Mouse (Mus musculus): Measurements from ENCODE around the gene Hbb-bs.
"Not testable (repeated sequence)": the region's sequence is repeated elsewhere in the genome, so short reads cannot be mapped to it uniquely, and the experiment has no call there.

The Hbb-bs gene

GRCm38 (mm10) chr7:103811223-103811845, 16.6 kb downstream of the Hbb-bs start:
- no peak for DNase-seq (ENCODE audit: low spot score in 2 of 2)

DNA sequence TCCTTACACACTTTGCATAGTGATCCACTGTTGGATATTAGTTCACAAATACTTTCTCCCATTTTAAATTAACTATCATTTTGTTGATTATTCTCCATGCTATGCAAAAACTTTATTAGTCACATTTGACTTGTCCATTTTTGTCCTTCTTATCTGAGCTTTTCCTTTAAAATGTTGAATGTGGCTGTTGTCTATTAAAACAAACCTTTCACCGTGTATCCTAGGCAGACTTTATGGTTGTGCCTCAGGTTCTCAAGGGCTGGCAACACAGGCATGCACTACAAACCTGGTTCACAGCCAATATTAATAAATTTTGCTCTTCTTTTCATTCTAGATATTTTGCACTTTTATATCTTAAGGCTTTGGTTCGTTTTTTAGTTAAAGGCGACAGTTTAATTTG, 17.1 kb downstream of the Hbb-bs start:
- no peak for DNase-seq (ENCODE audit: low spot score in 2 of 2)

DNA sequence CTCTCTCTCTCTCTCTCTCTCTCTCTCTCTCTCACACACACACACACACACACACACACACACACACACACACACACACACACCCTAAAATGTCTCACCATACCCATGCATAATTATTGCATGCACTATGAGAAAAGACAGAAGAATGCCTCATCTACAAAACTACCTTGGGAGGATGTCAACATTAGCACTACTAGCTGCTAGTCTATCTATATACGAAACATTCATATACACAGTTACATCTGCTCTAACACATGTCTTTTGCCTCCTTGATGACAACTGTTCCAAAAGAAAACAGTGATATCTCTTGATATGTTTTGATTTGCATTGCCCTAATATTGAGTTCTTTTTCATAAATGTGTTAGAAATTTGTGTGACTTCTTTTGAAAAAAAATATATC, 17.6 kb downstream of the Hbb-bs start:
- DNase-seq (ENCODE audit: low spot score in 2 of 2): no peak

DNA sequence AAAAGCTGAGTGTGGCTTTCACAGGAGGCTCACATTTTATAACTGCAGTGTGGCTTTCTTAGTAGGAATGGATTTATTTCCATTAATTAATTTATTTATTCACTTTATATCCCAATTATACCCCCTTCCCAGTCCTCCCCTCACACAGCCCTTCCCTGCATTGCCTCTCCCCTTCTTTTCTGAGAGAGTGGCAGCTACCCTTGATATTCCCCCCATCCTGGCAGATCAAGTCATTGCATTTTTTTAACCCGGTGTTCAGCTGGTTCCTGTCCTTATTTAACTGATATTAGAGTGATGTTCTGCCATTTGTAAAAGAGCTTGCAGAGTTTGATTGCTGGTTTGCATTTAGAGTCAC, 18.1 kb downstream of the Hbb-bs start:
- DNase-seq (ENCODE audit: low spot score in 2 of 2): no peak

- DNase-seq (ENCODE audit: low spot score in 2 of 2): no peak
Measured at GRCm38 (mm10) chr7:103808971-103809800, 18.7 kb downstream of the Hbb-bs start.

GRCm38 (mm10) chr7:103808120-103808519, 19.8 kb downstream of the Hbb-bs start:
- DNase-seq (ENCODE audit: low spot score in 2 of 2): not testable (repeated sequence)

GRCm38 (mm10) chr7:103806856-103807255, 21.0 kb downstream of the Hbb-bs start:
- DNase-seq (ENCODE audit: low spot score in 2 of 2): peak; percentile 6 to 10

DNA sequence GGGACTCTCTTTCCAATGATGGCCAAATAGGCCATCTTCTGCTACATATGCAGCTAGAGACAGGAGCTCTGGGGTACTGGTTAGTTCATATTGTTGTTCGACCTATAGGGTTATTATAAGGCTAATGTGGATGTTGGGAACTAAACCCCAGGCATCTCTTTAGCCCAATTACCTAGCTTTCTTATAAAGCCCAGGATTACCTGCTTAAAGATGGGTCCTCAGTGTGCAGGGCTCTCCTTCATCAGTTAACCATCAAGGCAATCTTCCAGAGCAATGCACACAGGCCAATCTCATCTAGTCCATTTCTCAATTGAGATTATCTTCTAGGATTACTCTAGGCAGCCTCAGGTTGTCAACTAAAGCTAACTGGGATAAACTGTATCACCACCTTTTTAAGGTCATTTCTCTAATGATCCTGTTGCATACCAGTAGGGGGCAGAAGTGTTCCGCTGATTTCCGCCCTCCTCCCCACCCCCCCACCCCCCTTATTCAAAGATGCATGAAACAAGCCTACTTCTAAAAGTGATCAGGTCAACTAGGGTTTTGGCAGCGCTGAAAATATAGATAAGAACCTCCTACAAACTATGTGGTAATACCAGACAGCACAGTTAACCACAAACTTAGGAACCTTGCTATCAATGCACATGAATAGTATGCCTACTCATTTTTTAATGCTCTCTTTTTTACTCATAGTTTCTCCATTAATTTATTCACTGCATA, 35.1 kb downstream of the Hbb-bs start:
- DNase-seq (ENCODE audit: low spot score in 2 of 2): no peak

- DNase-seq (ENCODE audit: low spot score in 2 of 2): no peak
Measured at GRCm38 (mm10) chr7:103791721-103792120, 36.2 kb downstream of the Hbb-bs start, which contains the start of gene Olfr67. TSS of gene Olfr67 (minus strand) at chr7:103791821.

- DNase-seq (ENCODE audit: low spot score in 2 of 2): no peak
Measured at GRCm38 (mm10) chr7:103779598-103779997, 48.3 kb downstream of the Hbb-bs start, which contains the start of gene Olfr68. TSS of gene Olfr68 (minus strand) at chr7:103779698.

GRCm38 (mm10) chr7:103777652-103778051, 50.2 kb downstream of the Hbb-bs start:
- DNase-seq (ENCODE audit: low spot score in 2 of 2): not testable (repeated sequence)
